Mouse (Mus musculus) lung, adult 2 months (tissue): ENCODE measurements around the gene Gm6657.

ENCODE experiments used
- CTCF ChIP-seq: fragments of 200-500 bp; IDR thresholded peaks from 2 replicates; pipeline ENCODE4 v1.5.1; 2011; ENCODE audit warnings: mild to moderate bottlenecking, low read length, control low read depth; ENCODE audit not compliant: insufficient read depth
- POLR2A ChIP-seq: fragments of 200-500 bp; IDR thresholded peaks from 2 replicates; pipeline ENCODE4 v1.6.1; 2011; ENCODE audit warnings: low read depth, mild to moderate bottlenecking, control low read depth, low read length, borderline replicate concordance; ENCODE audit errors: extremely low read depth

- no peak for TF ChIP-seq CTCF
- TF ChIP-seq POLR2A: no peak
Measured at GRCm38 (mm10) chr12:78248366-78248765, 54.3 kb downstream of the Gm6657 start.
